Mouse (Mus musculus) embryonic facial prominence, embryonic 13.5 days (tissue): Measurements from ENCODE around the gene Grk5. TPM values are rescaled to one million over a fixed set of nuclear protein-coding genes. Genes with fewer than 3 reads are reported as not detected.

Source experiments
- ATAC-seq: fragments of 200-750 bp; cut with Nextera tagmentation; 2 replicates; pipeline ENCODE4 v1.8.0; 2017; ENCODE audit warnings: low read depth; ENCODE audit not compliant: insufficient number of reproducible peaks, insufficient read depth, low FRiP score, low TSS enrichment
- H3K27ac ChIP-seq: fragments of 300-500 bp; sonication (generic); 2 replicates; pipeline ENCODE4 v1.5.1; 2015; ENCODE audit warnings: moderate library complexity, mild to moderate bottlenecking, inconsistent platforms
- H3K27me3 ChIP-seq: fragments of 300-500 bp; sonication (generic); 2 replicates; pipeline ENCODE4 v1.6.1; 2015; ENCODE audit warnings: mild to moderate bottlenecking, inconsistent platforms
- H3K36me3 ChIP-seq: fragments of 300-500 bp; sonication (generic); 2 replicates; pipeline ENCODE4 v1.6.1; 2015; ENCODE audit warnings: mild to moderate bottlenecking, inconsistent platforms
- H3K4me1 ChIP-seq: fragments of 300-500 bp; sonication (generic); 2 replicates; pipeline ENCODE4 v1.6.1; 2015; ENCODE audit warnings: inconsistent platforms
- H3K4me2 ChIP-seq: fragments of 300-500 bp; sonication (generic); 2 replicates; pipeline ENCODE4 v1.6.1; 2015; ENCODE audit warnings: moderate library complexity, mild to moderate bottlenecking, inconsistent platforms
- H3K4me3 ChIP-seq: fragments of 300-500 bp; sonication (generic); 2 replicates; pipeline ENCODE4 v1.5.1; 2015; ENCODE audit warnings: mild to moderate bottlenecking, inconsistent platforms
- H3K9ac ChIP-seq: fragments of 300-500 bp; sonication (generic); 2 replicates; pipeline ENCODE4 v1.6.1; 2015; ENCODE audit warnings: mild to moderate bottlenecking, inconsistent platforms
- H3K9me3 ChIP-seq: fragments of 300-500 bp; sonication (generic); 2 replicates; pipeline ENCODE4 v1.6.1; 2016; ENCODE audit warnings: inconsistent platforms
- WGBS: fragments of 180-500 bp; shearing (Covaris S2); methylation state at CpG from one replicate; pipeline ENCODE4 v1.1.7; 2015; ENCODE audit warnings: mixed read lengths; 5-methylcytosine and 5-hydroxymethylcytosine counted together
- polyA plus RNA-seq: library from polyadenylated mRNA; unstranded; fragments of >200 nt; fragmentation: Nextera tagmentation; extraction: Ambion mirVana; gene quantifications from 2 replicates; pipeline ENCODE4 v1.2.1, GENCODE M21; 2015

Gene Grk5
- polyA plus RNA-seq, 1 experiment from 2014 or later = 3.6 TPM

- no peak for ATAC-seq
- H3K27me3 ChIP-seq = no peaks in the 10 kb centered on the region
- H3K4me2 ChIP-seq = no peak overlapping the region
- no peak overlapping the region for H3K9ac ChIP-seq
- H3K4me1 ChIP-seq = peaks cover 19% of the 10 kb centered on the region
- H3K36me3 ChIP-seq = no peaks in the 10 kb centered on the region
- no peak overlapping the region for H3K27ac ChIP-seq
- 80% methylated on average over 2 of the region's 2 CpGs for WGBS
- H3K4me3 ChIP-seq = no peak overlapping the region
- no peaks in the 10 kb centered on the region for H3K9me3 ChIP-seq
Observed at GRCm38 (mm10) chr19:60887637-60888036, 1.9 kb upstream of the Grk5 start.

DNA sequence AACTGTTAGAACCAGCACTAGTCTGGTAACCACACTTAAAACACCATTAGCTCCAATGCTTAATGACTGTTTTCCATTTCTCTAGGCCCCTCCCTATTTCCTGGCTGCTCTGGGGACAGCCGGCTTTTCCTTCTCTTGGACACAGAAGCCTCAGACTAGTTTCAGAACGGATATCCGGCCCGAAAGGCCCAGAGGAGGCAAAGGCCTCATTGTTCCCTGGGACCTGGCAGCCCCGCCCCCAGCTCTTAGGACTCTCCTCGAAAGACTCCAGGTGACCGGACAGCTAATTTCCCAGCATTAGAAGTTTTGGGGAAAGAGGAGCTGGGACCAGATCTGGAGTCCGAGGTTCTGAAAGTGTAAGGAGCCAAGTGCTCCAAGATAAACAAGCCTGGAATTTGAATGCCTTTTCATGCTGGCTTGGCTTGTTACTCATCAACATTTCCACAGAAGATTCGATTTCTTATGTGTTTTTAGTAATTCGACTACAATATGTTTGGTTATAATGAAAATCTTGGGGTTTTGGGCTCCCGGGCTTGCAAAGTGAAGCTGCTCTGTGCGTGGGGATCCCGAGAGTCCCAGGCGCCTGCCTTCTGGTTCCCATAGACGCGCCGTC is 342 bp upstream of the Grk5 start:
- WGBS = 5% methylated on average over 17 of the region's 17 CpGs

DNA sequence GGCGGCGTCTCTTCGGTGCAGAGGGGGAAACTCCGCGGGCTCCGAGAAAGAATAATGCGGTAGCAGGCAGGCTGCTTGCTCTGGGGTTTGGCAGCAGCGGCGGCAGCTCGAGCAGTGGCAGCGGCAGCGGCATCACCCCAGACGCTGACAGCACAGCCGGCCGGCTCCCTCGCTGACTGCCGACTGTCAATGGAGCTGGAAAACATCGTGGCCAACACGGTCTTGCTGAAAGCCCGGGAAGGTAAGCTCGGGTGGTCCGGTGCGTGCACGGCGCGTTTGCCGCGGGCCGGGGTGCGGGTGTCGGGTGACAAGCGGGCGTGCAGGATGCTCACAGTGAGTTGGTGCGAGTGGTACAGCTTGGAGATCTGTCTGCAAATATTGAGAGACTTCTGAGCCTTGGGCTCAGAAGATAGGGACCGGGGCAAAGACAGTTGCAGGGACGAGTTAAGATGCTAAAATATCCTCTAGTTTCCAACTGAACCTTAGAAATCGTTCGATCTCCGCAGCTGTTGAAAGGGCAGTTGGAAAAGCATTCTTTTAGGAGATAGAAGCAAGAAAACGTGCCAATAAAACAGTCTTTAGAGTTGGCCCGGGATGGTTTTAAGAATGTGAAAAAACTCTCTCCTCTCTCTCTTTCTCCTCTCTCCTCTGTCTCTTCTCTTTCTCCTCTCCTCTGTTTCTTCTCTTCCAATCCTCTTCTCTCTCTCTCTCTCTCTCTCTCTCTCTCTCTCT is 1.0 kb downstream of the Grk5 start:
- H3K9me3 ChIP-seq = no peaks in the 10 kb centered on the region
- H3K9ac ChIP-seq = peak overlapping the region; percentile 84
- peak overlapping the region; percentile 70 for H3K4me2 ChIP-seq
- peak overlapping the region; percentile 96 for H3K27ac ChIP-seq
- H3K27me3 ChIP-seq = no peaks in the 10 kb centered on the region
- peak overlapping the region; percentile 73 for H3K4me3 ChIP-seq
- H3K4me1 ChIP-seq = peaks cover 20% of the 10 kb centered on the region
- ATAC-seq = peak; percentile 17
- WGBS = under 1% methylated on average over 41 of the region's 41 CpGs
- H3K36me3 ChIP-seq = no peaks in the 10 kb centered on the region

More for the DNA sequence above, 342 bp upstream of the Grk5 start:
- Histone ChIP-seq H3K36me3 (no peaks in the 10 kb centered on the region), H3K9me3 (no peaks in the 10 kb centered on the region), H3K4me2 (peak overlapping the region; percentile 70), H3K4me3 (peak overlapping the region; percentile 73), H3K4me1 (peaks cover 20% of the 10 kb centered on the region), H3K9ac (peak overlapping the region; percentile 84), H3K27ac (peak overlapping the region; percentile 96), H3K27me3 (no peaks in the 10 kb centered on the region)
- no peak for ATAC-seq

DNA sequence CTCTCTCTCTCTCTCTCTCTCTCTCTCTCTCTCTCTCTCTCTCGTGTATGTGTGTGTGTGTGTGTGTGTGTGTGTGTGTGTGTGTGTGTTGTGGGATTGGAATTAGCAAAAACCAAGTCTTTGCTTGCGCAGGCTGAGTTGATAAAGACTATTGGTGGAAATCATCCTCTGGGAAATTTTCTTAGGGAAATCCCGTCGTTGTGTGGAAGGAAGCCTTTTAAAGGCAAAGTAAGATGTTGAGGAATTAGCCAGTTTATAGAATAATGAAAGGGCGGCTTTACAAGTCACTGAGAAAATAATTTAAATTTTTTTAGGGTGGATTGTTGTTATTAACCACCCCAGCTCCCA is 1.5 kb downstream of the Grk5 start:
- 7% methylated on average over 4 of the region's 5 CpGs for WGBS
- no peaks in the 10 kb centered on the region for H3K9me3 ChIP-seq
- H3K36me3 ChIP-seq = no peaks in the 10 kb centered on the region

GRCm38 (mm10) chr19:60891934-60892547 is 2.5 kb downstream of the Grk5 start:
- Histone ChIP-seq H3K4me1 (peaks cover 20% of the 10 kb centered on the region), H3K9ac (no peak overlapping the region), H3K36me3 (no peaks in the 10 kb centered on the region), H3K27me3 (no peaks in the 10 kb centered on the region), H3K9me3 (no peaks in the 10 kb centered on the region), H3K4me3 (peak overlapping the region; percentile 73; the same call in 1 of the 2 replicates), H3K27ac (no peak overlapping the region), H3K4me2 (peak overlapping the region; percentile 70)
- WGBS = 34% methylated on average over 1 of the region's 1 CpGs
- ATAC-seq = no peak

More for the DNA sequence above, 1.5 kb downstream of the Grk5 start:
- peaks cover 20% of the 10 kb centered on the region for H3K4me1 ChIP-seq
- no peak for ATAC-seq
- H3K27ac ChIP-seq = no peak overlapping the region
- no peaks in the 10 kb centered on the region for H3K27me3 ChIP-seq
- H3K9ac ChIP-seq = no peak overlapping the region
- peak overlapping the region; percentile 73 for H3K4me3 ChIP-seq
- H3K4me2 ChIP-seq = peak overlapping the region; percentile 70

GRCm38 (mm10) chr19:60895251-60895880 is 5.8 kb downstream of the Grk5 start:
- Histone ChIP-seq H3K9me3 (no peaks in the 10 kb centered on the region), H3K27me3 (no peaks in the 10 kb centered on the region), H3K4me1 (peaks cover 15% of the 10 kb centered on the region), H3K4me2 (no peak overlapping the region), H3K9ac (no peak overlapping the region), H3K36me3 (no peaks in the 10 kb centered on the region), H3K27ac (no peak overlapping the region), H3K4me3 (no peak overlapping the region)
- ATAC-seq = no peak
- 30% methylated on average over 3 of the region's 3 CpGs for WGBS

DNA sequence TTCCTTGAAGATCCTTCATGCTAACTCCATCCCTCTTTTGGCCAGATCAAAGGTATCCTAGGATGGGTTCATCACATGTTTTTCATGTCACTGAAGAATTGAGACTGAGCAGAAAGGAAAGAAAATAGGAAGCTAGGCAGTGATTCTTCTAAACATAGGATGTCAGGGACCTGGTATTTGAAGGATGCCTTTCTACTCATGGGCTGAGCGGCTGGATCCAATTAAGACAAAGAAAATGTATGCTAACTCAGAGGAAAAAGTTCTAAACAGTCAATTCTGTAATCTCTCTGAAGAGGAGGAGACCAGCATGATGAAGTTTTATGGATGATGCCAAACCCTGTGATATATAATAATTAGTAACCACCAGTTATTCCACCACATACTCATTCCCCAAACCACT is 13.6 kb downstream of the Grk5 start:
- peak overlapping the region; percentile 62 for H3K27ac ChIP-seq
- no peak overlapping the region for H3K4me2 ChIP-seq
- H3K27me3 ChIP-seq = no peaks in the 10 kb centered on the region
- H3K9ac ChIP-seq = no peak overlapping the region
- no peaks in the 10 kb centered on the region for H3K36me3 ChIP-seq
- 55% methylated on average over 1 of the region's 1 CpGs for WGBS
- no peak for ATAC-seq
- no peak overlapping the region for H3K4me3 ChIP-seq
- H3K4me1 ChIP-seq = peaks cover 17% of the 10 kb centered on the region
- no peaks in the 10 kb centered on the region for H3K9me3 ChIP-seq

DNA sequence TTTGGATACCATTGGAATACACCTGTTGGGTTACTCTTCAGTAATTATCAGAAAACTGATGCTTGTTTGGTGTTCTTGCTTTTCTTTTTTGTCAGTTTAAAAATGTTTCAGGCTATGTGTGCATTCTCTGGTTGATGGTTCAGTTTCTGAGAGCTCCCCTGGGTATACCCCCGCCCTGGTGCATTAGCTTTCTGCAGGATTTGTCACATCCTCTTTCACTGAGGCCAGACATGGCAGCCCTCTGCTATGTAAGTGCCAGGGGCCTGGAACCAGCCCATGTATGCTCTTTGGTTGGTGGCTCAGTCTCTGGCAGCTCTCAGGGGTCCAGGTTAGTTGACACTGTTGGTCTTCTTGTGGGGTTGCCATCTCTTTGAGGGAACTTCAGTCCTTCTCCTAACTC is 14.4 kb downstream of the Grk5 start:
- no peaks in the 10 kb centered on the region for H3K9me3 ChIP-seq
- ATAC-seq = no peak
- WGBS = 90% methylated on average over 1 of the region's 1 CpGs
- H3K36me3 ChIP-seq = no peaks in the 10 kb centered on the region
- peaks cover 17% of the 10 kb centered on the region for H3K4me1 ChIP-seq
- no peaks in the 10 kb centered on the region for H3K27me3 ChIP-seq
- H3K4me2 ChIP-seq = no peak overlapping the region
- H3K4me3 ChIP-seq = no peak overlapping the region
- H3K9ac ChIP-seq = no peak overlapping the region
- H3K27ac ChIP-seq = no peak overlapping the region

GRCm38 (mm10) chr19:60905477-60905876 is 15.9 kb downstream of the Grk5 start:
- Histone ChIP-seq H3K36me3 (no peaks in the 10 kb centered on the region), H3K27ac (no peak overlapping the region), H3K9ac (no peak overlapping the region), H3K27me3 (no peaks in the 10 kb centered on the region), H3K4me3 (no peak overlapping the region), H3K4me2 (no peak overlapping the region), H3K9me3 (no peaks in the 10 kb centered on the region), H3K4me1 (peaks cover 17% of the 10 kb centered on the region)
- 93% methylated on average over 5 of the region's 5 CpGs for WGBS
- ATAC-seq = no peak

- H3K36me3 ChIP-seq = no peaks in the 10 kb centered on the region
- no peak overlapping the region for H3K9ac ChIP-seq
- H3K9me3 ChIP-seq = no peaks in the 10 kb centered on the region
- no peak overlapping the region for H3K4me3 ChIP-seq
- H3K27ac ChIP-seq = no peak overlapping the region
- ATAC-seq = no peak
- no peaks in the 10 kb centered on the region for H3K4me1 ChIP-seq
- H3K27me3 ChIP-seq = no peaks in the 10 kb centered on the region
- no peak overlapping the region for H3K4me2 ChIP-seq
Observed at GRCm38 (mm10) chr19:60910304-60910703, 20.8 kb downstream of the Grk5 start.

- Histone ChIP-seq H3K4me1 (no peaks in the 10 kb centered on the region), H3K4me3 (no peak overlapping the region), H3K27me3 (no peaks in the 10 kb centered on the region), H3K9ac (no peak overlapping the region), H3K4me2 (no peak overlapping the region), H3K9me3 (no peaks in the 10 kb centered on the region), H3K36me3 (no peaks in the 10 kb centered on the region), H3K27ac (no peak overlapping the region)
- 81% methylated on average over 2 of the region's 2 CpGs for WGBS
- ATAC-seq = no peak
Observed at GRCm38 (mm10) chr19:60911653-60912052, 22.1 kb downstream of the Grk5 start.
